Mouse (Mus musculus) lung, embryonic 16.5 days (tissue): ENCODE results near the gene Rpain. TPM values are rescaled to one million over a fixed set of nuclear protein-coding genes. Genes with fewer than 3 reads are reported as not detected.

Source experiments
- ATAC-seq: fragments of 200-750 bp; cut with Nextera tagmentation; 2 replicates; pipeline ENCODE4 v1.8.0; 2017; ENCODE audit warnings: low read depth, mild to moderate bottlenecking, moderate library complexity
- H3K27ac ChIP-seq: fragments of 300-500 bp; sonication (generic); 2 replicates; pipeline ENCODE4 v1.5.1; 2014; ENCODE audit warnings: mild to moderate bottlenecking, control low read depth, low read length
- H3K27me3 ChIP-seq: fragments of 300-500 bp; sonication (generic); 2 replicates; pipeline ENCODE4 v1.6.1; 2014; ENCODE audit warnings: low read depth, low read length, mixed read lengths; ENCODE audit not compliant: control insufficient read depth, insufficient read depth
- H3K36me3 ChIP-seq: fragments of 300-500 bp; sonication (generic); 2 replicates; pipeline ENCODE4 v1.6.1; 2014; ENCODE audit warnings: low read length; ENCODE audit not compliant: control insufficient read depth, insufficient read depth
- H3K4me1 ChIP-seq: fragments of 300-500 bp; sonication (generic); replicated peaks from 2 replicates; pipeline ENCODE4 v1.6.1; 2014; ENCODE audit warnings: low read length, mixed read lengths; ENCODE audit not compliant: control insufficient read depth, insufficient read depth
- H3K4me2 ChIP-seq: fragments of 300-500 bp; sonication (generic); 2 replicates; pipeline ENCODE4 v1.6.1; 2014; ENCODE audit warnings: low read depth, low read length, control low read depth
- H3K4me3 ChIP-seq: fragments of 300-500 bp; sonication (generic); 2 replicates; pipeline ENCODE4 v1.5.1; 2014; ENCODE audit warnings: mild to moderate bottlenecking, low read length, control low read depth
- H3K9ac ChIP-seq: fragments of 300-500 bp; sonication (generic); 2 replicates; pipeline ENCODE4 v1.6.1; 2014; ENCODE audit warnings: low read length, control low read depth
- H3K9me3 ChIP-seq: fragments of 300-500 bp; sonication (generic); 2 replicates; pipeline ENCODE4 v1.6.1; 2016; ENCODE audit warnings: low read length; ENCODE audit not compliant: control insufficient read depth
- whole genome bisulfite sequencing: fragments of 180-500 bp; shearing (Covaris S2); extraction: QIAGEN DNeasy Blood & Tissue Kit; methylation state at CpG from one replicate; pipeline ENCODE4 v1.1.7; 2014; 5-methylcytosine and 5-hydroxymethylcytosine counted together
- polyA plus RNA-seq: library from polyadenylated mRNA; unstranded; fragments of >200 nt; fragmentation: Nextera tagmentation; extraction: Ambion mirVana; gene quantifications from 2 replicates; pipeline ENCODE4 v1.2.1, GENCODE M21; 2015

The Rpain gene
- polyA plus RNA-seq, 1 experiment from 2014 or later = 72.3 TPM

DNA sequence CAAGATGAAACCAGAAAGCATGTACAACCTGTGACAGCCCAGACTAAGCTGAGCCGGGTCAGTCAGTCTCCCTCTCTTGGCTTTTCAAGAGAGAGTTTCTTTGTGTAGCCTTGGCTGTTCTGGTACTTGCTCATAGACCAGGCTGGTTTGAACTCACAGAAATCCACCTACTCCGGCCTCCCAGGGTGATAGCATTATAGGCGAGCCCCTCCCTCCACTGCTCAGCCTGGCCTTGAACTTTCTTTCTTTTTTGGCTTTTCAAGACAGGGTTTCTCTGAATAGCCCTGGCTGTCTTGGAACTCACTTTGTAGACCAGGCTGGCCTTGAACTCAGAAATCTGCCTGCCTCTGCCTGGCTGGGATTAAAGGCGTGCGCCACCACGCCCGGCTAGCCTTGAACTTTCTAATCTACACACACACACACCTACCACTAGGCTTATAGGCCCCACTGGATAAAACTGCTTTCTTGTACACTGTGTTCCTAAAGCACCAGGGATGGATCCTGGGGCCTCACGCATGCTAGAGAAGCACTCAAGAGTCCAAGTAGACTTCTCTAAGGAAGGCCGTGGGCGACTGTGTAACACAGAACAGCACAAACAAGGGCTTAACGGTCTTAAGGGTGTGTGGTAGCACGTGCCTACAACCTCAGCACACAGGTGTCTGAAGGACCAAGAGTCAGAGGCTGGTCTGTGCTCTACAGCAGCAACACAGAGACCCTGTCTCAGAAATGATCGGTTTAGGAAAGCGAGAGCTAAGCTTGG lies 10.9 kb downstream of the Rpain start:
- H3K27ac ChIP-seq = no peak overlapping the region
- H3K9me3 ChIP-seq = no peaks in the 10 kb centered on the region
- H3K9ac ChIP-seq = no peak overlapping the region
- no peaks in the 10 kb centered on the region for H3K27me3 ChIP-seq
- ATAC-seq = no peak
- H3K4me3 ChIP-seq = no peak overlapping the region
- peaks cover 9% of the 10 kb centered on the region for H3K4me1 ChIP-seq
- 87% methylated on average over 14 of the region's 14 CpGs for WGBS
- H3K36me3 ChIP-seq = peaks cover 21% of the 10 kb centered on the region
- no peak overlapping the region for H3K4me2 ChIP-seq

DNA sequence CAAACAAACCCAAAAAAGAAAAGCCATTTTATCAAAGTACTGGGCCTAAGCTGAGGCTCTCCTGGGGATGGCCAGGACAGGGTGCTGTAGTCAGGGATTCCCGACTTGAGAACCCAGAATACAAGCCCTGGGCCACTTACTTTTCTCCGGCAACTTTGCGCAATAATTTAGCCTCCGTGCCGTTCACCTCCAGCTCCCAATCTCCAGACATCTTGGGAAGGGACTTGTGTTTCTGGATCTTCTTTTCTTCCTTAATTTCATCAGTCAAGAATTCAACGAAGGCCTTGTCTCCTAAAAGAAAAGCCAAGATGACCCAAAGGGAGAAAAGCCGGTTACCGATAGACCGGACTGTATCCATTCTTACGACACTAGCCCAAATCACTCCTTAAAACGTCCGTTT lies 12.0 kb downstream of the Rpain start:
- Histone ChIP-seq H3K9ac (peak overlapping the region; percentile 91), H3K27ac (no peak overlapping the region), H3K27me3 (no peaks in the 10 kb centered on the region), H3K36me3 (peaks cover 27% of the 10 kb centered on the region), H3K4me1 (peaks cover 9% of the 10 kb centered on the region), H3K9me3 (no peaks in the 10 kb centered on the region), H3K4me2 (peak overlapping the region; percentile 80), H3K4me3 (peak overlapping the region; percentile 93)
- no peak for ATAC-seq
- WGBS = 4% methylated on average over 12 of the region's 12 CpGs

DNA sequence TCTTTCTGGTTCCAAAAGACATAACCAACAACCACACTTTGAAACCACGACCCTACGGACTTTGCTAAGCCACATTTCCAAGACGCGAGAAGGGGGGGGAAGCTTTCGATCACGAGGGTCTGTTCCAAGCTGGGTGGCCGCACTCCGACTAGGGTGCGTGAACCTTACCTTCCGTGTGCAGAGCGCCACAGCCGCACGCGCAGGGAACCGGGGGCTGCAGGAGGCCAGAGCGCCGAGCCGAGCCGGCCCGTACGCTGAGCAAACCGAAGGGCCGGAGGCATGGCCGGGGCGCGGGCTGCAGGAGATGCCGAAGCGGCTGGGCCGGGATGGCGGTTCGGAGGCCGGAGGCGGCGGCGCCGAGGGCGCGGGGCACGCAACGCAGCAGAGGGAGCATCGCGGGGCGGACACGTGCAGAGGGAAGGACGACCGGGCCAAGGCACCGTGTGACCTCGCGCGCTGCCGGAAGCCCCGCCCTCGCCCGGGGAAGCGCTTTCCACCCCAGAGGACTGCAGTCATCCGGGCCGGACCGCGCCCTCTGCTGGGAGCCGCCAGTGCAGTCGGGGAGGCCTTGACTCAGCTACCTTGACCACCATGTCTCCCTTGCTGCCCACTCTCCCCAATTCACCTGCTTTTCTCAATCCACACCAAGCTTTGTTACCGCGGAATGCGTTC lies 12.7 kb downstream of the Rpain start, which contains the start of gene C1qbp:
Gene C1qbp (minus strand): TSS at position 470 of the 672 bp plus-strand sequence.
- H3K9ac ChIP-seq = peak within 1 kb of the TSS; percentile 91
- no peaks in the 10 kb centered on the region for H3K9me3 ChIP-seq
- WGBS = under 1% methylated on average over 55 of the region's 64 CpGs
- peaks cover 9% of the 10 kb centered on the region for H3K4me1 ChIP-seq
- peak; percentile 98 for ATAC-seq
- H3K27me3 ChIP-seq = no peaks in the 10 kb centered on the region
- peak within 1 kb of the TSS; percentile 93 for H3K4me3 ChIP-seq
- H3K27ac ChIP-seq = peak within 1 kb of the TSS; percentile 13; the same call in 1 of the 2 replicates
- peaks cover 25% of the 10 kb centered on the region for H3K36me3 ChIP-seq
- H3K4me2 ChIP-seq = peak within 1 kb of the TSS; percentile 80

DNA sequence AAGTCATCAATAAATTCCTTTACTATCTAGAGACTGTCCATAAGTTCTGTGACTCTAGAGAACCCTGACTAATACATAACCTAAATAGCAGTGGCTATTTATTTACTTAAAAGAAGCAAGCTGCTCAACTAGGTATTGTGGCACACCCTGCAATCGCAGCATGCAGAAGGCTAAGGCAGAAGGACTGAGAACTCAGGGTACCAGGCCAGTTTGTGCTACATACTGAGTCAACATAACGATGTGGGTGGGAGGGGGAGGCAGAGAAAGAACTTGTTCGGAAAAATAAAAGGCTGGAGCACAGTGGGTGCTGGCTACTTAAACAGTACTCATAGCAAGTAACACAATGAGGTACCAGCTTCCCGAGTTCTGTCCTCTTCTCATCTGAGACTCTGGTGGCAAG lies 31.2 kb downstream of the Rpain start:
- Histone ChIP-seq H3K27me3 (no peaks in the 10 kb centered on the region), H3K27ac (no peak overlapping the region), H3K4me2 (no peak overlapping the region), H3K4me1 (peaks cover 9% of the 10 kb centered on the region), H3K9me3 (no peaks in the 10 kb centered on the region), H3K4me3 (no peak overlapping the region), H3K9ac (no peak overlapping the region), H3K36me3 (peaks cover 15% of the 10 kb centered on the region)
- ATAC-seq = no peak
- 82% methylated on average over 4 of the region's 4 CpGs for WGBS

DNA sequence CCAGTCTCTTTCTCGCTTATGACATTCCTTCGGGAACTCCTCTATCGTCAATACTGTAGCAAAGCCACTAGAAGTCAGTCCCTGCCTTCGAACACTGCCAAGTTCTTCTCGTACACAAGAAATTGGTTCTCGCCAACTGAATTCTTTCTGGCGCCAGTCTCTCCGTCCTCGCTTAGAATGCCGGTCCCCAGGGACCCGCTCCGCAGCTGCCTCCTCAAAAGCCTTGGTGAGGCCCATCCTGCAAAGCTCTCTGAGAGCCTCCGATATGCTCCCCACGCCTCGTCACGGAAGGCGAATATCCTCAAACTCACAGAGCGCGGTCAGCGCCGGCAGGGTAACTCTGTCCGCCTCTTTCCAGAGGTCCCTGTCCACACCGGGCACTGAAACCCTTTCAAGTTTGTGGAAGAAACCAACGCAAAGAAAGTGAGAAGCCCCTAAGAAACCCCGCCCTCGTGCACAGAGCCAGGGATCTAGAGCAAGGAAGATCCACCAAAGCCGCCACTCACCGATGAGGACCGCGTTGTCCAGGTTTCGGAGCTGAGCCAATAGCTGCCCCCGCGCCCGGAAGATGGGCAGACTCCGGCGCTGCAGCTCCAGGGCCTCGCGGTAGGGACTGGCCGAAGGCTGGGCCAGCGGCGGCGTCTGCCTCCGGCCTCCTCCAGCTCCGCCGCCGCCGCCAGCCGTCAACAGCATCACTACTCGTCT lies 33.8 kb downstream of the Rpain start:
- H3K4me1 ChIP-seq = peaks cover 9% of the 10 kb centered on the region
- peak; percentile 75 for ATAC-seq
- peak overlapping the region; percentile 43 for H3K27ac ChIP-seq
- no peaks in the 10 kb centered on the region for H3K9me3 ChIP-seq
- WGBS = under 1% methylated on average over 49 of the region's 49 CpGs
- peak overlapping the region; percentile 80 for H3K4me2 ChIP-seq
- peak overlapping the region; percentile 96 for H3K4me3 ChIP-seq
- peaks cover 11% of the 10 kb centered on the region for H3K36me3 ChIP-seq
- no peaks in the 10 kb centered on the region for H3K27me3 ChIP-seq
- peak overlapping the region; percentile 63 for H3K9ac ChIP-seq

DNA sequence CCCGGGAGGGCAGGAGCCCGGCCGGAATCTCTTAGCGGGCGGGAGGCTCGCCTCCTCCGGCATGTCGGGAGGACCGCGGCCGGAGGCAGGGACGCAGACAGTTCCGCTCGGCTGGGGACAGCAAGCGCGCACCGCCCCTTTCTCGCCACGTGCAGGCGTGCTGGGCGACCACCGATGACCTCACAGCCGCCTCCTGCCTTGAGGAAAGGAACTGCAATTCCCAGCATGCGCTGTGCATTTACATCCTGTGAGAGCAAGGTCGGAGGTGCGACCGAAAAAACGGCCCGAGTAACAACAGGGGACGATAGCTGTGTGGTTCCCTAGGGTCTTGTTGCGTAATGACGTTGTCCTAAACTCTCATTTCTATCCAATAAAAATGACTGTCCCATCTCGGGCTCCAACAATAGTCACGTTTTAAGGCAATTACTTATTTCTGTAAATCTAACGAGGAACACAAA lies 34.3 kb downstream of the Rpain start, which contains the start of gene Dhx33:
Gene Dhx33 (minus strand): TSS at position 122 of the 458 bp plus-strand sequence.
- Histone ChIP-seq H3K27ac (peak within 1 kb of the TSS; percentile 43), H3K9me3 (no peaks in the 10 kb centered on the region), H3K4me1 (peaks cover 9% of the 10 kb centered on the region), H3K9ac (peak within 1 kb of the TSS; percentile 63), H3K4me3 (peak within 1 kb of the TSS; percentile 96), H3K27me3 (no peaks in the 10 kb centered on the region), H3K4me2 (peak within 1 kb of the TSS; percentile 80), H3K36me3 (peaks cover 13% of the 10 kb centered on the region)
- under 1% methylated on average over 35 of the region's 35 CpGs for WGBS
- peak; percentile 99 for ATAC-seq

DNA sequence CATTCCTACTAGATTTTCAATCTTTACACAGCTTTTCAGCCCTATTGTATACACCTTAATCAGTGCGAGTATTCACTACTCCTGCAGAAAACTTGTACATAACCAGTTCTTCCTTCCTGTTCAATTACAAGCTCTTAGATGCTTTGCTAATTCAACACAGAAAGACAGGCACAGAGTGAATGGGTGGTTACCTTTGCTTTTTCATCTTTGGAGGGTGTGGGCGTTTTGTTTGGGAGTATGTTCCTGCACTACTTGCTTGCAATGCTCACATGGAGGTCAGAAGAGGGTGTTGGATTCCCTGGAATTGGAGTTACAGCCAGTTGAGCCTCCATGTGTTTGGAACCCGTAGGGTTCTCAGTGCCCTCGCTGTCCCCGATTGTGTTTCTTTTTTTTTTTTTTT lies 35.0 kb downstream of the Rpain start:
- Histone ChIP-seq H3K9me3 (no peaks in the 10 kb centered on the region), H3K9ac (peak overlapping the region; percentile 47; the same call in 1 of the 2 replicates), H3K27me3 (no peaks in the 10 kb centered on the region), H3K36me3 (peaks cover 18% of the 10 kb centered on the region), H3K4me3 (peak overlapping the region; percentile 24; the same call in 1 of the 2 replicates), H3K4me2 (peak overlapping the region; percentile 51), H3K27ac (no peak overlapping the region; the same call in 1 of the 2 replicates), H3K4me1 (peaks cover 9% of the 10 kb centered on the region)
- 52% methylated on average over 5 of the region's 5 CpGs for WGBS
- ATAC-seq = no peak

DNA sequence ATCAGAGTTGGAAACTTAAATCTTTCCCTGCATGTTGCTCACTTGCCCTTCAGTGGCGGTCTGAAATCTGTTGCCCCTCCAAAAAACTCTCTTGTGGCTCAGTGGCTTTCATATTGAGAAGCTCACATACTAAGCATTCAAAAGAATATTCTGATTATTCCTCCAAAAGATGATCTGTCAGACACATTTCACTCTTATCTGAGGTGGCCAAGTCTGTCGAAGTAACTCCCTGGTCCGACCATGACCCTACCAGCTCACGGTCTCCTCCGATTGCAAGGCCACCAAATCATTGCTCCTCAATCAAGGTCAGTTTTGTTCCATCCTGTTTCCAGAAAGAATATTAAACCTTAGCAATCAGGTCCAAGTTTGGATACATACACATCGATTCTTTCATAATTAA lies 37.0 kb downstream of the Rpain start:
- Histone ChIP-seq H3K27me3 (no peaks in the 10 kb centered on the region), H3K9ac (no peak overlapping the region), H3K4me1 (peaks cover 9% of the 10 kb centered on the region), H3K9me3 (no peaks in the 10 kb centered on the region), H3K4me3 (no peak overlapping the region), H3K4me2 (no peak overlapping the region), H3K27ac (no peak overlapping the region), H3K36me3 (peaks cover 28% of the 10 kb centered on the region)
- ATAC-seq = no peak
- WGBS = 89% methylated on average over 6 of the region's 6 CpGs

DNA sequence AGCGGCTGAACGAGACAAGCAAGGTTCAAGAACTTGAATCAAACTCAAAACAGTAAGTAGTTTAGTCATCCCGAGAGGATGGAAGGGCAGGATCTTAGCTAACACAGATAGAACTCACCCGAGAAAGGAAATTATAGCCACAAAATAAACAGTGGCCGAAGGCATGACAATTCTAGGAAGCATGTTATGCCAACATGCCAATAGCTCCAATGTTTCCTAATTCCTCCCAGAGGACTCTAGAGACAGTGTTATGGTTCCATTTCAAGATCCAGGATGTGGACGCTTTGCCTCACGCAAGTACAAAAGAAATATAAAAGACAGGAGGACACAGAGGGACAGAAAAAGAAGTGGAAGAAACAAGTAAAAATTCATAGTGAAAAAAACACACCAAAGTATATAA lies 37.8 kb downstream of the Rpain start:
- no peaks in the 10 kb centered on the region for H3K9me3 ChIP-seq
- no peaks in the 10 kb centered on the region for H3K27me3 ChIP-seq
- H3K27ac ChIP-seq = peak overlapping the region; percentile 17; the same call in 1 of the 2 replicates
- no peak overlapping the region for H3K9ac ChIP-seq
- no peak overlapping the region for H3K4me2 ChIP-seq
- 76% methylated on average over 7 of the region's 7 CpGs for WGBS
- no peak for ATAC-seq
- H3K36me3 ChIP-seq = peaks cover 36% of the 10 kb centered on the region
- peaks cover 6% of the 10 kb centered on the region for H3K4me1 ChIP-seq
- H3K4me3 ChIP-seq = no peak overlapping the region
